Mouse (Mus musculus) 3134 (cell line): ENCODE measurements around the gene Bicd1.

Experiments
- DNase-seq: peaks from one replicate; pipeline ENCODE4 v3.0.0-alpha.2; 2011; ENCODE audit warnings: low spot score; ENCODE audit not compliant: insufficient read length; ENCODE audit errors: extremely low read depth

Gene Bicd1

GRCm38 (mm10) chr6:149565720-149566498 is 157.2 kb downstream of the Bicd1 start:
- DNase-seq = peak; percentile 19

GRCm38 (mm10) chr6:149567219-149567618 is 158.5 kb downstream of the Bicd1 start:
- no peak for DNase-seq

GRCm38 (mm10) chr6:149574288-149574687 is 165.6 kb downstream of the Bicd1 start:
- peak; percentile 14 for DNase-seq

- DNase-seq = no peak
Observed at GRCm38 (mm10) chr6:149580053-149580452, 171.4 kb downstream of the Bicd1 start.

- peak; percentile 14 for DNase-seq
Observed at GRCm38 (mm10) chr6:149585708-149586504, 177.2 kb downstream of the Bicd1 start.
